Mouse (Mus musculus) limb, embryonic 11.5 days (tissue): ENCODE data around the gene Usp6nl. TPM values are rescaled to one million over a fixed set of nuclear protein-coding genes. Genes with fewer than 3 reads are reported as not detected.

ENCODE experiments used
- ATAC-seq: fragments of 200-750 bp; cut with Nextera tagmentation; 2 replicates; pipeline ENCODE4 v1.8.0; 2017; ENCODE audit warnings: low read depth; ENCODE audit not compliant: insufficient number of reproducible peaks, low FRiP score, low TSS enrichment
- DNase-seq: peaks from one replicate; pipeline ENCODE4 v3.0.0-alpha.2; 2015; ENCODE audit warnings: low spot score
- H3K27ac ChIP-seq: fragments of 300-500 bp; sonication (generic); replicated peaks from 2 replicates; pipeline ENCODE4 v1.5.1; 2014; ENCODE audit warnings: low read depth, mild to moderate bottlenecking, low read length
- H3K27me3 ChIP-seq: fragments of 300-500 bp; sonication (generic); 2 replicates; pipeline ENCODE4 v1.6.1; 2014; ENCODE audit warnings: mild to moderate bottlenecking, low read length, mixed read lengths; ENCODE audit not compliant: control insufficient read depth, insufficient read depth
- H3K36me3 ChIP-seq: fragments of 300-500 bp; sonication (generic); 2 replicates; pipeline ENCODE4 v1.6.1; 2014; ENCODE audit warnings: mild to moderate bottlenecking, low read length, moderate library complexity, mixed read lengths; ENCODE audit not compliant: control insufficient read depth, insufficient read depth
- H3K4me1 ChIP-seq: fragments of 300-500 bp; sonication (generic); 2 replicates; pipeline ENCODE4 v1.6.1; 2014; ENCODE audit warnings: low read length, mixed read lengths; ENCODE audit not compliant: control insufficient read depth, insufficient read depth
- H3K4me2 ChIP-seq: fragments of 300-500 bp; sonication (generic); 2 replicates; pipeline ENCODE4 v1.6.1; 2014; ENCODE audit warnings: low read depth, mild to moderate bottlenecking, moderate library complexity; ENCODE audit not compliant: severe bottlenecking
- H3K4me3 ChIP-seq: fragments of 300-500 bp; sonication (generic); 2 replicates; pipeline ENCODE4 v1.5.1; 2014; ENCODE audit warnings: low read depth, low read length
- H3K9ac ChIP-seq: fragments of 300-500 bp; sonication (generic); 2 replicates; pipeline ENCODE4 v1.6.1; 2014; ENCODE audit warnings: mild to moderate bottlenecking, low read length
- H3K9me3 ChIP-seq: fragments of 300-500 bp; sonication (generic); 2 replicates; pipeline ENCODE4 v1.6.1; 2016; ENCODE audit warnings: low read length; ENCODE audit not compliant: control insufficient read depth
- WGBS: fragments of 180-500 bp; shearing (Covaris S2); extraction: QIAGEN DNeasy Blood & Tissue Kit; methylation state at CpG from one replicate; pipeline ENCODE4 v1.1.7; 2014; 5-methylcytosine and 5-hydroxymethylcytosine counted together
- polyA plus RNA-seq: library from polyadenylated mRNA; unstranded; fragments of >200 nt; fragmentation: Nextera tagmentation; extraction: Ambion mirVana; gene quantifications from 2 replicates; pipeline ENCODE4 v1.2.1, GENCODE M21; 2014

The Usp6nl gene
- polyA plus RNA-seq, 1 experiment from 2014 or later = 15.6 TPM

GRCm38 (mm10) chr2:6336013-6336412, 13.5 kb downstream of the Usp6nl start:
- no peak for ATAC-seq

GRCm38 (mm10) chr2:6336649-6337048, 14.2 kb downstream of the Usp6nl start:
- H3K4me2 ChIP-seq = no peak overlapping the region
- H3K27me3 ChIP-seq = no peaks in the 10 kb centered on the region
- peaks cover 1% of the 10 kb centered on the region; the same call in 1 of the 2 replicates for H3K36me3 ChIP-seq
- WGBS = 94% methylated on average over 3 of the region's 3 CpGs
- no peak overlapping the region for H3K9ac ChIP-seq
- H3K9me3 ChIP-seq = no peaks in the 10 kb centered on the region
- ATAC-seq (no peak), DNase-seq (no peak)
- no peaks in the 10 kb centered on the region for H3K4me1 ChIP-seq
- no peak overlapping the region for H3K4me3 ChIP-seq
- H3K27ac ChIP-seq = no peak overlapping the region

More at GRCm38 (mm10) chr2:6336013-6336412, 13.5 kb downstream of the Usp6nl start:
- H3K4me2 ChIP-seq = no peak overlapping the region
- no peak overlapping the region for H3K27ac ChIP-seq
- DNase-seq = no peak
- peaks cover 2% of the 10 kb centered on the region; the same call in 1 of the 2 replicates for H3K4me1 ChIP-seq
- no peak overlapping the region for H3K4me3 ChIP-seq
- 95% methylated on average over 1 of the region's 1 CpGs for WGBS
- no peak overlapping the region for H3K9ac ChIP-seq
- H3K9me3 ChIP-seq = no peaks in the 10 kb centered on the region
- H3K36me3 ChIP-seq = no peaks in the 10 kb centered on the region
- H3K27me3 ChIP-seq = no peaks in the 10 kb centered on the region

- H3K4me2 ChIP-seq = no peak overlapping the region
- H3K4me3 ChIP-seq = no peak overlapping the region
- no peak for ATAC-seq
- 85% methylated on average over 2 of the region's 2 CpGs for WGBS
- H3K9ac ChIP-seq = no peak overlapping the region
- no peaks in the 10 kb centered on the region for H3K9me3 ChIP-seq
- no peaks in the 10 kb centered on the region for H3K27me3 ChIP-seq
- H3K36me3 ChIP-seq = peaks cover 2% of the 10 kb centered on the region; the same call in 1 of the 2 replicates
- DNase-seq = no peak
- no peak overlapping the region for H3K27ac ChIP-seq
- H3K4me1 ChIP-seq = no peaks in the 10 kb centered on the region
Measured at GRCm38 (mm10) chr2:6337436-6337835, 15.0 kb downstream of the Usp6nl start.

GRCm38 (mm10) chr2:6338031-6338629, 15.7 kb downstream of the Usp6nl start:
- no peaks in the 10 kb centered on the region for H3K9me3 ChIP-seq
- H3K4me3 ChIP-seq = no peak overlapping the region
- no peak for DNase-seq
- H3K27me3 ChIP-seq = no peaks in the 10 kb centered on the region
- H3K36me3 ChIP-seq = peaks cover 2% of the 10 kb centered on the region; the same call in 1 of the 2 replicates
- no peak overlapping the region for H3K4me2 ChIP-seq
- 87% methylated on average over 9 of the region's 9 CpGs for WGBS
- H3K9ac ChIP-seq = no peak overlapping the region
- ATAC-seq = no peak
- H3K27ac ChIP-seq = no peak overlapping the region
- H3K4me1 ChIP-seq = no peaks in the 10 kb centered on the region

GRCm38 (mm10) chr2:6340439-6340838, 18.0 kb downstream of the Usp6nl start:
- no peak for ATAC-seq
- Histone ChIP-seq H3K9me3 (no peaks in the 10 kb centered on the region), H3K27me3 (no peaks in the 10 kb centered on the region), H3K4me2 (peak overlapping the region; percentile 1; the same call in 1 of the 2 replicates), H3K27ac (no peak overlapping the region), H3K9ac (no peak overlapping the region), H3K4me1 (no peaks in the 10 kb centered on the region), H3K36me3 (peaks cover 2% of the 10 kb centered on the region; the same call in 1 of the 2 replicates), H3K4me3 (no peak overlapping the region)
- no peak for DNase-seq
- WGBS = 90% methylated on average over 2 of the region's 2 CpGs

- Histone ChIP-seq H3K4me2 (no peak overlapping the region), H3K36me3 (peaks cover 2% of the 10 kb centered on the region; the same call in 1 of the 2 replicates), H3K27me3 (no peaks in the 10 kb centered on the region), H3K27ac (no peak overlapping the region), H3K4me1 (no peaks in the 10 kb centered on the region), H3K9ac (no peak overlapping the region), H3K9me3 (no peaks in the 10 kb centered on the region), H3K4me3 (no peak overlapping the region)
- WGBS = 89% methylated on average over 7 of the region's 7 CpGs
- no peak for DNase-seq
- no peak for ATAC-seq
Measured at GRCm38 (mm10) chr2:6341496-6341895, 19.0 kb downstream of the Usp6nl start.

- H3K9ac ChIP-seq = no peak overlapping the region
- peaks cover 9% of the 10 kb centered on the region for H3K4me1 ChIP-seq
- no peaks in the 10 kb centered on the region for H3K27me3 ChIP-seq
- no peak overlapping the region for H3K4me2 ChIP-seq
- H3K9me3 ChIP-seq = no peaks in the 10 kb centered on the region
- ATAC-seq (no peak), DNase-seq (no peak)
- no peaks in the 10 kb centered on the region for H3K36me3 ChIP-seq
- 86% methylated on average over 11 of the region's 11 CpGs for WGBS
- H3K27ac ChIP-seq = no peak overlapping the region
- H3K4me3 ChIP-seq = no peak overlapping the region
Measured at GRCm38 (mm10) chr2:6349256-6350092, 27.0 kb downstream of the Usp6nl start.

- WGBS = 92% methylated on average over 9 of the region's 9 CpGs
- ATAC-seq = no peak
- H3K9ac ChIP-seq = no peak overlapping the region
- H3K27ac ChIP-seq = no peak overlapping the region
- no peaks in the 10 kb centered on the region for H3K27me3 ChIP-seq
- H3K4me2 ChIP-seq = no peak overlapping the region
- no peaks in the 10 kb centered on the region for H3K9me3 ChIP-seq
- no peaks in the 10 kb centered on the region for H3K36me3 ChIP-seq
- DNase-seq = no peak
- peaks cover 9% of the 10 kb centered on the region for H3K4me1 ChIP-seq
- H3K4me3 ChIP-seq = no peak overlapping the region
Measured at GRCm38 (mm10) chr2:6350164-6350563, 27.7 kb downstream of the Usp6nl start.
